Mouse (Mus musculus) heart, adult 2 months (tissue): ENCODE data around the gene Aktip. TPM values are rescaled to one million over a fixed set of nuclear protein-coding genes. Genes with fewer than 3 reads are reported as not detected.

Experiments
- DNase-seq, 2 experiments: peaks; one replicate each; pipeline ENCODE4 v3.0.0; 2021
- H3K27ac ChIP-seq: fragments of 200-600 bp; 2 replicates; pipeline ENCODE4 v1.8.1; 2022
- H3K27me3 ChIP-seq: fragments of 200-500 bp; 2 replicates; pipeline ENCODE4 v1.6.1; 2012; ENCODE audit warnings: mild to moderate bottlenecking, low read length, inconsistent platforms, mixed read lengths; ENCODE audit not compliant: control insufficient read depth, insufficient read depth
- H3K36me3 ChIP-seq: fragments of 200-500 bp; 2 replicates; pipeline ENCODE4 v1.6.1; 2012; ENCODE audit warnings: low read length, inconsistent platforms; ENCODE audit not compliant: control insufficient read depth, insufficient read depth
- H3K4me1 ChIP-seq: fragments of 200-500 bp; 2 replicates; pipeline ENCODE4 v1.6.1; 2011; ENCODE audit warnings: low read length; ENCODE audit not compliant: control insufficient read depth, insufficient read depth
- H3K4me3 ChIP-seq: fragments of 200-600 bp; 2 replicates; pipeline ENCODE4 v1.8.1; 2022
- H3K79me2 ChIP-seq: fragments of 200-500 bp; replicated peaks from 2 replicates; pipeline ENCODE4 v1.6.1; 2012; ENCODE audit warnings: mild to moderate bottlenecking, inconsistent platforms, low read length, moderate library complexity, mixed read lengths; ENCODE audit not compliant: control insufficient read depth, insufficient read depth
- H3K9ac ChIP-seq: fragments of 200-500 bp; 2 replicates; pipeline ENCODE4 v1.6.1; 2012; ENCODE audit warnings: low read depth, mild to moderate bottlenecking, control low read depth, inconsistent platforms, low read length, mixed read lengths
- CTCF ChIP-seq: fragments of 200-600 bp; IDR thresholded peaks from 2 replicates; pipeline ENCODE4 v1.8.1; 2022; ENCODE audit warnings: antibody characterized with exemption, mild to moderate bottlenecking, moderate library complexity
- EP300 ChIP-seq: fragments of 200-500 bp; IDR thresholded peaks from 2 replicates; pipeline ENCODE4 v1.6.1; 2011; ENCODE audit warnings: low read depth, low read length, control low read depth; ENCODE audit not compliant: insufficient read depth
- POLR2A ChIP-seq: fragments of 200-500 bp; IDR thresholded peaks from 2 replicates; pipeline ENCODE4 v1.6.1; 2011; ENCODE audit warnings: mild to moderate bottlenecking, low read depth, low read length, control low read depth; ENCODE audit not compliant: insufficient read depth
- WGBS: fragments of 180-500 bp; shearing (Covaris S2); methylation state at CpG from one replicate; pipeline ENCODE4 v1.1.7; 2018; 5-methylcytosine and 5-hydroxymethylcytosine counted together
- intact Hi-C: fragments of 180-260 bp; cut with DNase I; formaldehyde crosslinking; loops from one replicate; pipeline ENCODE4 v1.15.1; 2025
- polyA plus RNA-seq: library from polyadenylated mRNA; depleted of rRNA; stranded (reverse); fragments of >200 nt; gene quantifications from 2 replicates; pipeline ENCODE4 v1.2.3, GENCODE M21; 2012
- total RNA-seq, 2 experiments: library from RNA; stranded (reverse); gene quantifications; 2 replicates each; pipeline ENCODE4 v1.2.3; 2021

The Aktip gene
- total and polyA plus RNA-seq, 3 experiments: 39.9 to 63.1 (median 59.7) TPM

- Histone ChIP-seq H3K27ac (peak overlapping the region; percentile 91), H3K4me1 (no peaks in the 10 kb centered on the region; the same call in 1 of the 2 replicates), H3K9ac (peak overlapping the region; percentile 50), H3K36me3 (no peaks in the 10 kb centered on the region), H3K27me3 (no peaks in the 10 kb centered on the region), H3K79me2 (peaks cover 2% of the 10 kb centered on the region), H3K4me3 (peak overlapping the region; percentile 46)
- DNase-seq: peak; percentile 98 to 100
- peak; percentile 71 for TF ChIP-seq EP300
- peak; percentile 95 for TF ChIP-seq POLR2A
- peak; percentile 60 for TF ChIP-seq CTCF
- intact Hi-C loops: loop anchor here (1.0 kb wide), 1 partner anchor 64 kb away; the partner anchor contains the start of gene Rbl2
- 0% methylated on average over 24 of the region's 24 CpGs for WGBS
These were observed 65.7 kb downstream of the Aktip start for GRCm38 (mm10) chr8:91134070-91134475.

GRCm38 (mm10) chr8:91133441-91134069 lies 66.2 kb downstream of the Aktip start:
- H3K4me3 ChIP-seq: peak overlapping the region; percentile 83
- H3K27ac ChIP-seq: peak overlapping the region; percentile 73
- no peak for TF ChIP-seq EP300
- TF ChIP-seq CTCF: no peak
- no peak; the same call in 1 of the 2 replicates for TF ChIP-seq POLR2A
- peaks cover 2% of the 10 kb centered on the region for H3K79me2 ChIP-seq
- under 1% methylated on average over 57 of the region's 58 CpGs for WGBS
- H3K36me3 ChIP-seq: no peaks in the 10 kb centered on the region
- no peaks in the 10 kb centered on the region for H3K27me3 ChIP-seq
- no peaks in the 10 kb centered on the region; the same call in 1 of the 2 replicates for H3K4me1 ChIP-seq
- peak overlapping the region; percentile 90 for H3K9ac ChIP-seq
- intact Hi-C loops: loop anchor here (1.0 kb wide), 1 partner anchor 63 kb away; the partner anchor contains the start of gene Rbl2
- DNase-seq: no peak

- no peak for DNase-seq
- H3K4me3 ChIP-seq: peak overlapping the region; percentile 83; the same call in 1 of the 2 replicates
- TF ChIP-seq EP300: no peak
- TF ChIP-seq CTCF: no peak
- TF ChIP-seq POLR2A: no peak
- WGBS: 67% methylated on average over 4 of the region's 4 CpGs
- intact Hi-C loops: no loop called here
- H3K36me3 ChIP-seq: no peaks in the 10 kb centered on the region
- H3K4me1 ChIP-seq: no peaks in the 10 kb centered on the region; the same call in 1 of the 2 replicates
- peaks cover 2% of the 10 kb centered on the region for H3K79me2 ChIP-seq
- H3K27ac ChIP-seq: no peak overlapping the region
- no peak overlapping the region for H3K9ac ChIP-seq
- no peaks in the 10 kb centered on the region for H3K27me3 ChIP-seq
These were observed 67.0 kb downstream of the Aktip start for GRCm38 (mm10) chr8:91132731-91133130.

GRCm38 (mm10) chr8:91126786-91127185 lies 73.0 kb downstream of the Aktip start:
- TF ChIP-seq CTCF (no peak), EP300 (no peak), POLR2A (no peak)
- no peaks in the 10 kb centered on the region for H3K36me3 ChIP-seq
- no peak overlapping the region for H3K4me3 ChIP-seq
- no peak for DNase-seq
- intact Hi-C loops: no loop called here
- H3K9ac ChIP-seq: no peak overlapping the region
- H3K27ac ChIP-seq: no peak overlapping the region
- 93% methylated on average over 8 of the region's 8 CpGs for WGBS
- H3K79me2 ChIP-seq: no peaks in the 10 kb centered on the region
- H3K27me3 ChIP-seq: no peaks in the 10 kb centered on the region
- H3K4me1 ChIP-seq: no peaks in the 10 kb centered on the region

- Histone ChIP-seq H3K4me1 (no peaks in the 10 kb centered on the region), H3K27me3 (no peaks in the 10 kb centered on the region), H3K27ac (no peak overlapping the region), H3K36me3 (no peaks in the 10 kb centered on the region), H3K79me2 (no peaks in the 10 kb centered on the region), H3K4me3 (no peak overlapping the region), H3K9ac (no peak overlapping the region)
- DNase-seq: no peak
- WGBS: 92% methylated on average over 5 of the region's 5 CpGs
- TF ChIP-seq CTCF (no peak), POLR2A (no peak), EP300 (no peak)
- intact Hi-C loops: no loop called here
These were observed 75.5 kb downstream of the Aktip start for GRCm38 (mm10) chr8:91124315-91124714.

GRCm38 (mm10) chr8:91118131-91118530 lies 81.6 kb downstream of the Aktip start:
- no peaks in the 10 kb centered on the region for H3K79me2 ChIP-seq
- H3K9ac ChIP-seq: no peak overlapping the region
- H3K27me3 ChIP-seq: no peaks in the 10 kb centered on the region
- H3K4me1 ChIP-seq: no peaks in the 10 kb centered on the region
- intact Hi-C loops: no loop called here
- H3K36me3 ChIP-seq: no peaks in the 10 kb centered on the region; the same call in 1 of the 2 replicates
- no peak for DNase-seq
- no peak overlapping the region for H3K4me3 ChIP-seq
- WGBS: 76% methylated on average over 3 of the region's 3 CpGs
- H3K27ac ChIP-seq: no peak overlapping the region
- peak; percentile 71 for TF ChIP-seq CTCF
- no peak for TF ChIP-seq EP300
